Mouse (Mus musculus) CH12.LX (cell line): ENCODE results near the gene Rnf6. TPM values are rescaled to one million over a fixed set of nuclear protein-coding genes. Genes with fewer than 3 reads are reported as not detected.

Source experiments
- DNase-seq: peaks from one replicate; pipeline ENCODE4 v3.0.0-alpha.2; 2013; ENCODE audit errors: extremely low read depth
- H3K27ac ChIP-seq: 2 replicates; pipeline ENCODE4 v1.5.1; 2012; ENCODE audit warnings: low read depth, mild to moderate bottlenecking, control low read depth, moderate library complexity; ENCODE audit not compliant: insufficient read depth
- H3K27me3 ChIP-seq: replicated peaks from 2 replicates; pipeline ENCODE3; 2012; ENCODE audit warnings: inconsistent platforms
- H3K36me3 ChIP-seq, 2 experiments: replicated peaks in 1 of 2; 2 replicates each; pipeline versions ENCODE3 to v1.6.1; 2012; ENCODE audit warnings: inconsistent platforms in 1 of 2, low read length in 1 of 2, mild to moderate bottlenecking in 1 of 2, mixed read lengths in 1 of 2, moderate library complexity in 1 of 2; ENCODE audit not compliant: control insufficient read depth in 1 of 2, insufficient read depth in 1 of 2
- H3K4me1 ChIP-seq, 2 experiments: 2 replicates each; pipeline ENCODE4 v1.6.1; 2012; ENCODE audit warnings: inconsistent platforms in 1 of 2, moderate library complexity in 1 of 2; ENCODE audit not compliant: insufficient read depth in 2 of 2, control insufficient read depth in 1 of 2
- H3K4me2 ChIP-seq: 2 replicates; pipeline ENCODE4 v1.6.1; 2012; ENCODE audit warnings: low read depth, mild to moderate bottlenecking, control low read depth; ENCODE audit not compliant: poor library complexity, insufficient read depth, severe bottlenecking
- H3K4me3 ChIP-seq, 3 experiments: fragments of 150-350 bp in 1 of 3; sonication (generic) in 1 of 3; replicated peaks in 1 of 3; 2 replicates each; pipeline versions ENCODE3 to v1.5.1; 2011 to 2012; ENCODE audit warnings: low read depth in 2 of 3, low read length in 2 of 3, mild to moderate bottlenecking in 2 of 3, moderate library complexity in 2 of 3, control low read depth in 1 of 3, improper control_type of control experiment in 1 of 3, inconsistent platforms in 1 of 3, mixed read lengths in 1 of 3; ENCODE audit not compliant: poor library complexity in 1 of 3
- H3K79me2 ChIP-seq: replicated peaks from 2 replicates; pipeline ENCODE4 v1.6.1; 2012; ENCODE audit warnings: mild to moderate bottlenecking, moderate library complexity; ENCODE audit not compliant: control insufficient read depth, poor library complexity, insufficient read depth, severe bottlenecking; ENCODE audit errors: extremely low read depth
- H3K9ac ChIP-seq: 2 replicates; pipeline ENCODE4 v1.6.1; 2012; ENCODE audit warnings: low read depth, mild to moderate bottlenecking, control low read depth, moderate library complexity; ENCODE audit not compliant: insufficient read depth
- H3K9me3 ChIP-seq: replicated peaks from 2 replicates; pipeline ENCODE3; 2012; ENCODE audit warnings: low read length, inconsistent platforms, mixed read lengths
- CHD1 ChIP-seq: IDR thresholded peaks from 2 replicates; pipeline ENCODE4 v1.6.1; 2012; ENCODE audit warnings: low read depth, low read length, improper control_type of control experiment, inconsistent platforms
- E2F4 ChIP-seq: IDR thresholded peaks from 2 replicates; pipeline ENCODE4 v1.6.1; 2011; ENCODE audit warnings: low read depth, low read length, improper control_type of control experiment; ENCODE audit not compliant: insufficient replicate concordance
- EP300 ChIP-seq: IDR thresholded peaks from 2 replicates; pipeline ENCODE4 v1.6.1; 2011; ENCODE audit warnings: low read length, improper control_type of control experiment
- ETS1 ChIP-seq: conservative IDR thresholded peaks from 2 replicates; pipeline ENCODE4 v1.6.1; 2012; ENCODE audit warnings: low read depth, mild to moderate bottlenecking, inconsistent platforms, low read length, improper control_type of control experiment, moderate library complexity
- HCFC1 ChIP-seq: IDR thresholded peaks from 2 replicates; pipeline ENCODE4 v1.6.1; 2012; ENCODE audit warnings: low read depth, mild to moderate bottlenecking, inconsistent platforms, low read length, improper control_type of control experiment
- IRF4 ChIP-seq: IDR thresholded peaks from 2 replicates; pipeline ENCODE4 v1.6.1; 2014; ENCODE audit warnings: low read depth, mild to moderate bottlenecking, inconsistent platforms, low read length, improper control_type of control experiment
- MAFK ChIP-seq: IDR thresholded peaks from 2 replicates; pipeline ENCODE4 v1.6.1; 2011; ENCODE audit warnings: low read length, improper control_type of control experiment; ENCODE audit not compliant: insufficient replicate concordance
- MEF2A ChIP-seq: IDR thresholded peaks from 2 replicates; pipeline ENCODE4 v1.6.1; 2014; ENCODE audit warnings: low read depth, mild to moderate bottlenecking, inconsistent platforms, low read length, improper control_type of control experiment, borderline replicate concordance
- MXI1 ChIP-seq: IDR thresholded peaks from 2 replicates; pipeline ENCODE4 v1.6.1; 2011; ENCODE audit warnings: mild to moderate bottlenecking, low read depth, low read length, improper control_type of control experiment
- MYC ChIP-seq: IDR thresholded peaks from 2 replicates; pipeline ENCODE4 v1.6.1; 2011; ENCODE audit warnings: low read depth, mild to moderate bottlenecking, improper control_type of control experiment, low read length
- NRF1 ChIP-seq: IDR thresholded peaks from 2 replicates; pipeline ENCODE4 v1.6.1; 2014; ENCODE audit warnings: low read depth, mild to moderate bottlenecking, inconsistent platforms, low read length, improper control_type of control experiment, moderate library complexity
- PAX5 ChIP-seq: IDR thresholded peaks from 2 replicates; pipeline ENCODE4 v1.6.1; 2012; ENCODE audit warnings: low read length, inconsistent platforms, mixed read lengths
- RCOR1 ChIP-seq: conservative IDR thresholded peaks from 2 replicates; pipeline ENCODE4 v1.6.1; 2012; ENCODE audit warnings: low read depth, mild to moderate bottlenecking, inconsistent platforms, low read length, improper control_type of control experiment
- SIN3A ChIP-seq: IDR thresholded peaks from 2 replicates; pipeline ENCODE4 v1.6.1; 2012; ENCODE audit warnings: low read length, improper control_type of control experiment, inconsistent platforms
- TCF12 ChIP-seq: IDR thresholded peaks from 2 replicates; pipeline ENCODE4 v1.6.1; 2014; ENCODE audit warnings: low read depth, mild to moderate bottlenecking, inconsistent platforms, low read length, improper control_type of control experiment
- USF1 ChIP-seq: IDR thresholded peaks from 2 replicates; pipeline ENCODE4 v1.6.1; 2014; ENCODE audit warnings: low read depth, mild to moderate bottlenecking, inconsistent platforms, low read length, improper control_type of control experiment
- USF2 ChIP-seq: conservative IDR thresholded peaks from 2 replicates; pipeline ENCODE4 v1.6.1; 2011; ENCODE audit warnings: low read depth, low read length, improper control_type of control experiment
- ZKSCAN1 ChIP-seq: IDR thresholded peaks from 2 replicates; pipeline ENCODE4 v1.6.1; 2012; ENCODE audit warnings: low read depth, inconsistent platforms, low read length, improper control_type of control experiment, borderline replicate concordance
- ZMIZ1 ChIP-seq: IDR thresholded peaks from 2 replicates; pipeline ENCODE4 v1.6.1; 2012; ENCODE audit warnings: low read depth, mild to moderate bottlenecking, inconsistent platforms, low read length, improper control_type of control experiment
- dilution Hi-C: fragments of 300-500 bp; cut with MboI; formaldehyde crosslinking; loops from 2 replicates; pipeline ENCODE4 v1.14.3; 2020; ENCODE audit warnings: low sequenced_read_pairs; ENCODE audit not compliant: extremely low pct_unique_long_range_greater_than_20kb, extremely low pct_ligation_motif_present
- in situ Hi-C: fragments of 300-500 bp; cut with MboI; formaldehyde crosslinking; loops from 3 replicates; pipeline ENCODE4 v1.14.3; 2019; ENCODE audit warnings: low sequenced_read_pairs, low pct_ligation_motif_present, low pct_unique_long_range_greater_than_20kb, mixed read lengths
- polyA plus RNA-seq: library from polyadenylated mRNA; unstranded; fragments of >175 nt; gene quantifications from 2 replicates; pipeline ENCODE4 v1.2.1, GENCODE M21; 2012; ENCODE audit warnings: low read depth; ENCODE audit not compliant: insufficient read length
- total RNA-seq, 2 experiments: library from RNA; depleted of rRNA; stranded (reverse); fragments of 300-350 nt in 1 of 2; fragments of >200 nt in 1 of 2; gene quantifications; 2 replicates each; pipeline ENCODE4 v1.2.3; 2012 to 2014

Gene Rnf6
- total and polyA plus RNA-seq, 3 experiments = 15.9 to 22.7 (median 20.7) TPM

GRCm38 (mm10) chr5:146247709-146248108 lies 26.4 kb upstream of the Rnf6 start:
- dilution Hi-C loops (no loop called here), in situ Hi-C loops (no loop called here)
- H3K79me2 ChIP-seq = peaks cover 31% of the 10 kb centered on the region
- no peaks in the 10 kb centered on the region for H3K27me3 ChIP-seq
- peaks cover 2 to 25% of the 10 kb centered on the region in 2 experiments for H3K4me1 ChIP-seq
- DNase-seq = no peak
- no peak overlapping the region for H3K4me2 ChIP-seq
- H3K36me3 ChIP-seq = peaks cover 4 to 50% of the 10 kb centered on the region in 2 experiments
- TF ChIP-seq MXI1 = no peak
- TF ChIP-seq USF1 = no peak
- TF ChIP-seq NRF1 = no peak
- no peak for TF ChIP-seq MEF2A
- no peak for TF ChIP-seq MYC
- TF ChIP-seq RCOR1 = no peak
- no peak for TF ChIP-seq ETS1
- TF ChIP-seq HCFC1 = no peak
- no peak for TF ChIP-seq EP300
- no peak for TF ChIP-seq E2F4
- no peak for TF ChIP-seq TCF12
- TF ChIP-seq PAX5 = no peak
- TF ChIP-seq ZKSCAN1 = no peak
- TF ChIP-seq SIN3A = no peak
- H3K9ac ChIP-seq = no peak overlapping the region
- no peaks in the 10 kb centered on the region for H3K9me3 ChIP-seq
- H3K27ac ChIP-seq = no peak overlapping the region
- H3K4me3 ChIP-seq = no peak overlapping the region

GRCm38 (mm10) chr5:146246386-146246785 lies 25.0 kb upstream of the Rnf6 start:
- no peak overlapping the region for H3K9ac ChIP-seq
- in situ Hi-C loops = no loop called here
- TF ChIP-seq MAFK = no peak
- TF ChIP-seq ZMIZ1 = no peak
- no peak for TF ChIP-seq USF2
- TF ChIP-seq IRF4 = no peak
- TF ChIP-seq CHD1 = no peak
- H3K4me1 ChIP-seq = peaks cover 2 to 25% of the 10 kb centered on the region in 2 experiments
- H3K4me3 ChIP-seq = no peak overlapping the region
- peaks cover 4 to 51% of the 10 kb centered on the region in 2 experiments for H3K36me3 ChIP-seq
- H3K9me3 ChIP-seq = no peaks in the 10 kb centered on the region
- H3K4me2 ChIP-seq = no peak overlapping the region
- H3K79me2 ChIP-seq = peaks cover 39% of the 10 kb centered on the region
- H3K27me3 ChIP-seq = no peaks in the 10 kb centered on the region
- dilution Hi-C loops = no loop called here
- H3K27ac ChIP-seq = no peak overlapping the region
- no peak for DNase-seq
